Mouse (Mus musculus) G1E-ER4 (cell line): ENCODE data around the gene Itfg1. TPM values are rescaled to one million over a fixed set of nuclear protein-coding genes. Genes with fewer than 3 reads are reported as not detected.

ENCODE experiments used
- GATA1 ChIP-seq: IDR thresholded peaks from one replicate; pipeline ENCODE4 v1.8.0; 2012; ENCODE audit warnings: low read length, inconsistent platforms
- polyA plus RNA-seq: library from polyadenylated mRNA; stranded (reverse); fragments of >175 nt; gene quantifications from 2 replicates; pipeline ENCODE4 v1.2.3, GENCODE M21; 2012

Itfg1 gene
- polyA plus RNA-seq, 1 experiment: 7.1 TPM

- no peak for TF ChIP-seq GATA1
Observed at GRCm38 (mm10) chr8:85785506-85785905, 55.2 kb downstream of the Itfg1 start.

- TF ChIP-seq GATA1: no peak
Observed at GRCm38 (mm10) chr8:85783871-85784270, 56.9 kb downstream of the Itfg1 start.

- no peak for TF ChIP-seq GATA1
Observed at GRCm38 (mm10) chr8:85780091-85780490, 60.6 kb downstream of the Itfg1 start.

DNA sequence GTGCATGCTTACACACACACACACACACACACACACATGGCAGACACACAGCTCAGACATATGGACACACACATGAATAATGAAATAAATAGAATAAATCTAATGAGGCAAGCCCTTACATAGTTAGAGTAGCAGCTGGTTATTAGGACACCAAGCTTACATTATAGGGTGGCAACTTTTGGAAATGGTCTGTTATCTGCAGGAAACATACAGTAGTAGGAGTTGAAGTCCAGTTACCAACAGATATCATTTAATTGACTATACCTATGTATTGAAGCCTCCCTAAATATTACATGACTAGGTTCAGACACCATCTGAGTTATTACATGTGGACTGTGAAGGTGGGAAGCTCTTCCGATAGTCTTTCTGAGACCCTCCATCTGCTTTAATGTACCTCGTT, 95.7 kb downstream of the Itfg1 start:
- TF ChIP-seq GATA1: no peak

- TF ChIP-seq GATA1: no peak
Observed at GRCm38 (mm10) chr8:85730545-85730944, 110.2 kb downstream of the Itfg1 start.

DNA sequence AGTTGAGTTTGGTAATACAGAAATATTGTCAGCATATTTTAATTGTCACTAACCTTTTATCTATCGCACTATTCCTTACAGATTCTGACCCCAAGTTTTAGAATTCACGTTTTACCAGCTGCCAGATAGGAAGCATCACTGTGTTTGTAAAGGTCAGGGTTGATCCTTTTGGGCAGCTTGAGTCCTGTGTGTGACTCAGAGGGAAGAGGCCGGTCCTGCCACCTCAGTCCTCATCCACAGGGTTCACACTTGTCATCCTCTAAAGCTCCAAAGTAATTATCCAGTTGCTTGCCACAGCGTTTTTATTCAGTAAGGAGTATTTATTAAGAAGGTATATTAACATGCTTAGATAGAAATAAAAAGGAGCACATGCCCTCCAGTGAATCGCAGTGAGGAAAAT, 123.5 kb downstream of the Itfg1 start:
- no peak for TF ChIP-seq GATA1

DNA sequence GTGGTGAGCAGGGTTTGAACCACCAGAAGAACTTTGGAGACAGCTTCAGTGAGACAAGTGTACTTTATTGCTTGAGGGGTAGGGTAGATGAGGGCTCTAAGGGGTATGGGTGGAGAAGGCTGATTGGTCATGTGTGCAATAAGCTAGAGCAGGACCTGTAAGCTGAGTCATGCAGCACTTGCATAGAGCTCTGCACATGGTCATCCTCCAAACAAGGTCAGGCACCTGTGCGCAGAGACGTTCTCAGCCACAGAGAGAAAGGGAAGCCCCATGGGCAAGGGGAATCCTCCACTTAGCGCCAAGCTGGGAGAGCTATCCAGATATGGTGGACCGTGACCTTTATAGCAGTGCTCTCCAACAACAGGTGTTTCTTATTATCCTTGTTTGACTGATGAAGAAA, 124.0 kb downstream of the Itfg1 start:
- no peak for TF ChIP-seq GATA1

DNA sequence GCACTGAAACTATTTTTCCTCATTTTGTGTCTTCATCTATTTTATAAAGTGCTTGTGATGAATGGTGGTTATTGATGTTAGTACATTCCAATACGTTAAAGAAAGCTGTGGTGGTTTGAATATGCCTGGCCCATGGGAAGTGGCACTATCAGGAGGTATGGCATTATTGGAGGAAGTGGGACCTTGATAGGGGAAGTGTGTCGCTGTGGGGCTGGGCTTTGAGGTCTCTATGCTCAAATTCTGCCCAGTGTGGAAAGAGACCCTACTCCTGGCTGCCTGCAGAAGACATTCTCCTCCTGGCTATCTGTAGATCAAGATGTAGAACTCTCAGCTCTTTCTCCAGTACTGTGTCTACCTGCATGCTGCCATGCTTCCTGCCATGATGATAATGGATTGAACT, 133.7 kb downstream of the Itfg1 start:
- no peak for TF ChIP-seq GATA1

GRCm38 (mm10) chr8:85700751-85701351, 139.9 kb downstream of the Itfg1 start, which contains the start of gene Neto2:
TSS of gene Neto2 (minus strand) at chr8:85700924.
- no peak for TF ChIP-seq GATA1

- TF ChIP-seq GATA1: no peak
Observed at GRCm38 (mm10) chr8:85700101-85700750, 140.5 kb downstream of the Itfg1 start.

- TF ChIP-seq GATA1: no peak
Observed at GRCm38 (mm10) chr8:85699051-85699450, 141.7 kb downstream of the Itfg1 start.

Other genes with a start within 250 kb of the Itfg1 start
- not detected in 2 replicates for gene Neto2, start 140.0 kb downstream of the Itfg1 start, polyA plus RNA-seq
- 4.0 and 4.7 TPM in 2 replicates for gene Phkb, start within 50 bp of the Itfg1 start, polyA plus RNA-seq